Comparison of ENCODE assay signal across 12 mouse cellular contexts in genomic region chr5:138932460-138933432, GRCm38 (mm10).
A peak's percentile ranks its signal among the peaks of the same experiment; 100 is the strongest.
DNase-seq lines count a peak whose midpoint lies in the region; ATAC-seq lines count a peak whose summit lies in the region.
"Had no signal": no experiment of that assay in that cellular context is flagged by ENCODE, and none has a peak within 500 bp of the region (broad histone marks: within the 10 kb centered on the region; RNA-seq: fewer than 3 reads in every experiment).

No protein-coding gene starts in this region.

- no peak for DNase-seq in heart, adult 8-10 months (ENCODE audit: low spot score)
- no peak for DNase-seq in layer of hippocampus, postnatal 14 days (ENCODE audit: low spot score in 2 of 2)
- DNase-seq in urinary bladder, adult 2 months (ENCODE audit: low spot score) = no peak
- DNase-seq in cerebellum, adult 8-10 months = no peak
- DNase-seq: B cell, adult 2 months; heart, postnatal 10 days; layer of hippocampus, adult 9-11 months; liver, postnatal 0 days had no signal

- no peak overlapping the region for H3K27ac ChIP-seq in heart, embryonic 13.5 days (replicated peaks)
- H3K27ac ChIP-seq in embryonic facial prominence, embryonic 15.5 days (replicated peaks) = peak overlapping the region; percentile 65; the same call in 1 of the 2 replicates
- H3K27ac ChIP-seq in kidney, embryonic 14.5 days (ENCODE audit: low read depth, low read length) = no peak overlapping the region
- no peak overlapping the region for H3K27ac ChIP-seq in midbrain, embryonic 15.5 days

- peaks cover 34% of the 10 kb centered on the region for H3K4me1 ChIP-seq in heart, embryonic 13.5 days
- H3K4me1 ChIP-seq in embryonic facial prominence, embryonic 15.5 days = peaks cover 35% of the 10 kb centered on the region
- H3K4me1 ChIP-seq in kidney, embryonic 14.5 days (ENCODE audit: control insufficient read depth, insufficient read depth, low read length) = peaks cover 31% of the 10 kb centered on the region
- peaks cover 18% of the 10 kb centered on the region for H3K4me1 ChIP-seq in midbrain, embryonic 15.5 days

- peaks cover 27% of the 10 kb centered on the region for H3K27me3 ChIP-seq in heart, embryonic 13.5 days (replicated peaks)
- H3K27me3 ChIP-seq in embryonic facial prominence, embryonic 15.5 days = no peaks in the 10 kb centered on the region
- H3K27me3 ChIP-seq in kidney, embryonic 14.5 days (ENCODE audit: control insufficient read depth, insufficient read depth, low read length) = no peaks in the 10 kb centered on the region
- H3K27me3 ChIP-seq in midbrain, embryonic 15.5 days (replicated peaks) = no peaks in the 10 kb centered on the region

- H3K4me3 ChIP-seq in heart, embryonic 13.5 days = no peak overlapping the region
- H3K4me3 ChIP-seq in embryonic facial prominence, embryonic 15.5 days (replicated peaks) = no peak overlapping the region
- no peak overlapping the region for H3K4me3 ChIP-seq in kidney, embryonic 14.5 days (ENCODE audit: low read length)
- H3K4me3 ChIP-seq in midbrain, embryonic 15.5 days = no peak overlapping the region

- peak overlapping the region; percentile 26 for H3K4me2 ChIP-seq in heart, embryonic 13.5 days
- 0 out of 2 replicates have a peak overlapping the region, but pooled peaks have one; percentile 6 for H3K4me2 ChIP-seq in embryonic facial prominence, embryonic 15.5 days (replicated peaks)
- peak overlapping the region; percentile 10; the same call in 1 of the 2 replicates for H3K4me2 ChIP-seq in kidney, embryonic 14.5 days (replicated peaks; ENCODE audit: low read depth, low read length)
- peak overlapping the region; percentile 21 for H3K4me2 ChIP-seq in midbrain, embryonic 15.5 days

- 22% methylated on average over 18 of the region's 18 CpGs for WGBS in heart, embryonic 13.5 days
- WGBS in embryonic facial prominence, embryonic 15.5 days = 16% methylated on average over 18 of the region's 18 CpGs
- WGBS in kidney, embryonic 14.5 days = 11% methylated on average over 18 of the region's 18 CpGs
- WGBS in midbrain, embryonic 15.5 days = 12% methylated on average over 18 of the region's 18 CpGs

- no peaks in the 10 kb centered on the region for H3K9me3 ChIP-seq in heart, embryonic 13.5 days
- H3K9me3 ChIP-seq in embryonic facial prominence, embryonic 15.5 days (replicated peaks) = no peaks in the 10 kb centered on the region
- H3K9me3 ChIP-seq in kidney, embryonic 14.5 days (ENCODE audit: control insufficient read depth, low read length) = no peaks in the 10 kb centered on the region
- no peaks in the 10 kb centered on the region for H3K9me3 ChIP-seq in midbrain, embryonic 15.5 days

- peak overlapping the region; percentile 47; the same call in 1 of the 2 replicates for H3K9ac ChIP-seq in heart, embryonic 13.5 days
- H3K9ac ChIP-seq in embryonic facial prominence, embryonic 15.5 days = no peak overlapping the region
- H3K9ac ChIP-seq in kidney, embryonic 14.5 days (ENCODE audit: low read depth, low read length) = no peak overlapping the region
- no peak overlapping the region for H3K9ac ChIP-seq in midbrain, embryonic 15.5 days
- H3K9ac ChIP-seq: liver, postnatal 0 days had no signal

- no peaks in the 10 kb centered on the region for H3K36me3 ChIP-seq in heart, embryonic 13.5 days
- H3K36me3 ChIP-seq in embryonic facial prominence, embryonic 15.5 days = no peaks in the 10 kb centered on the region
- H3K36me3 ChIP-seq in kidney, embryonic 14.5 days (ENCODE audit: control insufficient read depth, insufficient read depth, low read length) = no peaks in the 10 kb centered on the region
- no peaks in the 10 kb centered on the region for H3K36me3 ChIP-seq in midbrain, embryonic 15.5 days (replicated peaks)

- ATAC-seq in heart, embryonic 13.5 days (ENCODE audit: extremely low read depth, insufficient number of reproducible peaks, low FRiP score, low TSS enrichment) = no peak
- 0 out of 2 replicates have a peak, but pooled peaks have one; percentile 11 for ATAC-seq in embryonic facial prominence, embryonic 15.5 days (ENCODE audit: insufficient number of reproducible peaks, low FRiP score, low TSS enrichment, low read depth)
- ATAC-seq in kidney, embryonic 14.5 days (ENCODE audit: low FRiP score, low TSS enrichment) = 0 out of 2 replicates have a peak, but pooled peaks have one; percentile 36
- no peak for ATAC-seq in midbrain, embryonic 15.5 days (replicated peaks)
- ATAC-seq: liver, postnatal 0 days had no signal

Comparison
In these comparisons a context has a peak if more than half of its experiments do, and no peak if none do; other contexts are left out.
1. ATAC-seq: peak in embryonic facial prominence, embryonic 15.5 days (single experiment) and kidney, embryonic 14.5 days (single experiment); none in heart, embryonic 13.5 days (single experiment) and midbrain, embryonic 15.5 days (single experiment).
2. Peak in every context shown above with its lines, with median percentiles within 50 percentile points of each other: H3K4me2 ChIP-seq.